Mouse (Mus musculus) embryonic facial prominence, embryonic 13.5 days (tissue): ENCODE results near the gene Acy3. TPM values are rescaled to one million over a fixed set of nuclear protein-coding genes. Genes with fewer than 3 reads are reported as not detected.
A peak's percentile ranks its signal among the peaks of the same experiment; 100 is the strongest.

Experiments
- ATAC-seq: fragments of 200-750 bp; cut with Nextera tagmentation; 2 replicates; pipeline ENCODE4 v1.8.0; 2017; ENCODE audit warnings: low read depth; ENCODE audit not compliant: insufficient number of reproducible peaks, insufficient read depth, low FRiP score, low TSS enrichment
- H3K27ac ChIP-seq: fragments of 300-500 bp; sonication (generic); 2 replicates; pipeline ENCODE4 v1.5.1; 2015; ENCODE audit warnings: moderate library complexity, mild to moderate bottlenecking, inconsistent platforms
- H3K27me3 ChIP-seq: fragments of 300-500 bp; sonication (generic); 2 replicates; pipeline ENCODE4 v1.6.1; 2015; ENCODE audit warnings: mild to moderate bottlenecking, inconsistent platforms
- H3K36me3 ChIP-seq: fragments of 300-500 bp; sonication (generic); 2 replicates; pipeline ENCODE4 v1.6.1; 2015; ENCODE audit warnings: mild to moderate bottlenecking, inconsistent platforms
- H3K4me1 ChIP-seq: fragments of 300-500 bp; sonication (generic); 2 replicates; pipeline ENCODE4 v1.6.1; 2015; ENCODE audit warnings: inconsistent platforms
- H3K4me2 ChIP-seq: fragments of 300-500 bp; sonication (generic); 2 replicates; pipeline ENCODE4 v1.6.1; 2015; ENCODE audit warnings: moderate library complexity, mild to moderate bottlenecking, inconsistent platforms
- H3K4me3 ChIP-seq: fragments of 300-500 bp; sonication (generic); 2 replicates; pipeline ENCODE4 v1.5.1; 2015; ENCODE audit warnings: mild to moderate bottlenecking, inconsistent platforms
- H3K9ac ChIP-seq: fragments of 300-500 bp; sonication (generic); 2 replicates; pipeline ENCODE4 v1.6.1; 2015; ENCODE audit warnings: mild to moderate bottlenecking, inconsistent platforms
- H3K9me3 ChIP-seq: fragments of 300-500 bp; sonication (generic); 2 replicates; pipeline ENCODE4 v1.6.1; 2016; ENCODE audit warnings: inconsistent platforms
- WGBS: fragments of 180-500 bp; shearing (Covaris S2); methylation state at CpG from one replicate; pipeline ENCODE4 v1.1.7; 2015; ENCODE audit warnings: mixed read lengths; 5-methylcytosine and 5-hydroxymethylcytosine counted together
- polyA plus RNA-seq: library from polyadenylated mRNA; unstranded; fragments of >200 nt; fragmentation: Nextera tagmentation; extraction: Ambion mirVana; gene quantifications from 2 replicates; pipeline ENCODE4 v1.2.1, GENCODE M21; 2015

Acy3 gene
- polyA plus RNA-seq, 1 experiment from 2014 or later: 3.7 TPM

DNA sequence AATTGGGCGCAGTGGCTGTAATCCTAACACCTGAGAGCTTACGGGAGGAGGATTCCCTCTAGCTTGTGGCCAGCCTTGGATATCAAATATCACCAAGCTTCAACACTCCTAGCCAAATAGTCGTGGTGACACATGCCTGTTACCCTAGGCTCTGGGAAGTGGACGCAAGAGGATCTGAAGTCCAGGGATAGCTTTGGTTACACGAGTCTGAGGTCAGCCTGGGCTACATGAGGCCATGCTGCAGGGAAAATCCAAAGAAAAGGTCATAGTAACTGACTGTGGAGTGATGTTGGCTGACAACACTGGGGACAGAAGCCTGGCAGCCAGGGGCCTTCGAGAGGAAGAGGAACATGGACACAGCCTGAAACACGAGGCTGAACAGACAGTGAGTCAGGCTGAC lies 9.7 kb downstream of the Acy3 start:
- 55% methylated on average over 7 of the region's 7 CpGs for WGBS
- Histone ChIP-seq H3K4me2 (no peak overlapping the region), H3K27me3 (no peaks in the 10 kb centered on the region), H3K4me1 (peaks cover 14% of the 10 kb centered on the region), H3K27ac (no peak overlapping the region), H3K9ac (no peak overlapping the region), H3K4me3 (no peak overlapping the region), H3K36me3 (no peaks in the 10 kb centered on the region), H3K9me3 (no peaks in the 10 kb centered on the region)
- ATAC-seq: no peak

- WGBS: 84% methylated on average over 8 of the region's 8 CpGs
- ATAC-seq: no peak
- Histone ChIP-seq H3K4me3 (no peak overlapping the region), H3K4me1 (peaks cover 20% of the 10 kb centered on the region), H3K27me3 (no peaks in the 10 kb centered on the region), H3K27ac (no peak overlapping the region), H3K4me2 (no peak overlapping the region), H3K36me3 (no peaks in the 10 kb centered on the region), H3K9ac (no peak overlapping the region), H3K9me3 (no peaks in the 10 kb centered on the region)
These were observed 10.4 kb downstream of the Acy3 start for GRCm38 (mm10) chr19:3996747-3997146.

DNA sequence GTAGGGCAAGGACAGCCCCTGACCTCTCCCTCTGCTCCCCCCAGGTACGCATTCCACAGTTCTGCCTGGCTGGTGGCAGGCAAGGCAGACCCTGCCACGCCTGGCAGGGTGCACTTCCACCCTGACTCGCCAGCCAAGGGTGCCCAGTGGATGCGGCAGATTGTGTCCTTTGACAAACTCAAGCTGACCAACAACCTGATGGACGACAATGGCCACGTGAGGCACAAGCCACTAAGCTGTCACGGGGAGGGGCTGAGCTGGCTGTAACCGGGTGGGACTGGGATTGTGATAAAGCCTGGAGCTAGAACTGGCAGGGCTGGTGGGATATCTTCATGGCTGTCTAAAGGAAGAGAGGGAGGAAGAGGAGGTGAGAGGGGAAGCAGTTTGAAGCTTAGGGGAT lies 10.9 kb downstream of the Acy3 start:
- H3K4me2 ChIP-seq: no peak overlapping the region
- WGBS: 61% methylated on average over 8 of the region's 8 CpGs

DNA sequence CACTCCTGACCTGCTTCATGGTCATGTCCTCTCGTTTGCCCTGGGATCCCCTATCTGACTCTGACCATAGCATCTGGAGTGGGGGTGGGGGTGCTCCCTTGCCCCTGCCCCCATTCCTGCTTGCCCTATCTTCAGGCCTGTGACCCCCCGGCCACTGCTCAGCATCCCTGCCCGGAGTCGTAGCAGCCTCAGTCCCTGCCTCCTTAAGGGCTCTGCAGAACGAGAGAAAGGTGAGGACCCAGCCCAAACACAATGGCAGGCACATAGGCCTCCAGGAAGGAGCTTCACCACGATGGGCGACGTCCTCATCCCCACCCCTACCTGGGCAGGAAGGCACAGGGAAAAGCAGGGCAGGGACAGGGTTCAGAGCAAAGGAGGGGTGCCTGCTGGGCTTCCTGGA lies 12.0 kb downstream of the Acy3 start:
- H3K4me3 ChIP-seq: no peak overlapping the region
- H3K4me2 ChIP-seq: no peak overlapping the region
- 76% methylated on average over 8 of the region's 8 CpGs for WGBS
- H3K4me1 ChIP-seq: peaks cover 22% of the 10 kb centered on the region
- no peaks in the 10 kb centered on the region for H3K9me3 ChIP-seq
- H3K36me3 ChIP-seq: no peaks in the 10 kb centered on the region
- no peak overlapping the region for H3K9ac ChIP-seq
- no peak for ATAC-seq
- no peaks in the 10 kb centered on the region for H3K27me3 ChIP-seq
- H3K27ac ChIP-seq: no peak overlapping the region

More for the DNA sequence above, 10.9 kb downstream of the Acy3 start:
- Histone ChIP-seq H3K27me3 (no peaks in the 10 kb centered on the region), H3K4me3 (no peak overlapping the region), H3K9ac (no peak overlapping the region), H3K36me3 (no peaks in the 10 kb centered on the region), H3K9me3 (no peaks in the 10 kb centered on the region), H3K27ac (no peak overlapping the region), H3K4me1 (peaks cover 22% of the 10 kb centered on the region)
- no peak for ATAC-seq

GRCm38 (mm10) chr19:3999121-3999730 lies 12.9 kb downstream of the Acy3 start:
- Histone ChIP-seq H3K4me3 (peak overlapping the region; percentile 76), H3K4me2 (peak overlapping the region; percentile 87), H3K4me1 (peaks cover 22% of the 10 kb centered on the region), H3K27ac (no peak overlapping the region), H3K9me3 (no peaks in the 10 kb centered on the region), H3K9ac (peak overlapping the region; percentile 95), H3K27me3 (no peaks in the 10 kb centered on the region), H3K36me3 (0 out of 2 replicates have a peak, but pooled peaks cover under 1% of the 10 kb centered on the region)
- WGBS: 83% methylated on average over 9 of the region's 9 CpGs
- no peak for ATAC-seq

GRCm38 (mm10) chr19:4000119-4000900 lies 13.9 kb downstream of the Acy3 start, which contains the start of the genes Nudt8 and Gm49405:
TSS of gene Nudt8 (plus strand) at chr19:4000580.
TSS of gene Gm49405 (plus strand) at chr19:4000626.
- peaks cover 22% of the 10 kb centered on the region for H3K4me1 ChIP-seq
- ATAC-seq: peak; percentile 86
- H3K27me3 ChIP-seq: no peaks in the 10 kb centered on the region
- peaks cover 11% of the 10 kb centered on the region for H3K36me3 ChIP-seq
- H3K9ac ChIP-seq: peak within 1 kb of the TSS; percentile 95
- H3K4me2 ChIP-seq: peak within 1 kb of the TSS; percentile 87
- under 1% methylated on average over 64 of the region's 64 CpGs for WGBS
- H3K27ac ChIP-seq: peak within 1 kb of the TSS; percentile 94
- peak within 1 kb of the TSS; percentile 76 for H3K4me3 ChIP-seq
- H3K9me3 ChIP-seq: no peaks in the 10 kb centered on the region

GRCm38 (mm10) chr19:4000949-4001525 lies 14.7 kb downstream of the Acy3 start:
- H3K9me3 ChIP-seq: no peaks in the 10 kb centered on the region
- WGBS: 13% methylated on average over 17 of the region's 17 CpGs
- no peaks in the 10 kb centered on the region for H3K27me3 ChIP-seq
- H3K4me1 ChIP-seq: peaks cover 20% of the 10 kb centered on the region
- H3K27ac ChIP-seq: peak overlapping the region; percentile 94
- H3K36me3 ChIP-seq: peaks cover 16% of the 10 kb centered on the region
- peak overlapping the region; percentile 87 for H3K4me2 ChIP-seq
- no peak for ATAC-seq
- peak overlapping the region; percentile 95 for H3K9ac ChIP-seq
- H3K4me3 ChIP-seq: peak overlapping the region; percentile 76

DNA sequence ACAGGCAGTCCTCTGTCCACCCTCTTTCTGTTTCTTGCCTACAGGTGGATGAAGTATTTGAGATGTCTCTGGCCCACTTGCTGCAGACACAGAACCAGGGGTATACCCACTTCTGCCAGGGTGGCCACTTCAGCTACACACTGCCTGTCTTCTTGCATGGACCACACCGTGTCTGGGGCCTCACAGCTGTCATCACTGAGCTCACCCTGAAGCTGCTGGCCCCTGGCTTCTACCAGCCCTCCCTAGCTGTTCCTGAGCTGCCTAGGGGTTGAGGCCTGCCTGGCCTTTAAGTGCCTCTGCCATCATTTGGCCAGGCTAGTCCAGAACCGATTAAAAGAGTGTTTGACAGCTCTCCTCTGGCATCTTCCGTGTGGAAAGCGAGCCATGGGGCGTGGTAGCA lies 15.4 kb downstream of the Acy3 start:
- Histone ChIP-seq H3K9me3 (no peaks in the 10 kb centered on the region), H3K4me2 (peak overlapping the region; percentile 87), H3K27me3 (no peaks in the 10 kb centered on the region), H3K4me3 (no peak overlapping the region), H3K4me1 (peaks cover 20% of the 10 kb centered on the region), H3K9ac (peak overlapping the region; percentile 95), H3K27ac (no peak overlapping the region), H3K36me3 (peaks cover 23% of the 10 kb centered on the region)
- no peak for ATAC-seq
- 87% methylated on average over 5 of the region's 5 CpGs for WGBS

DNA sequence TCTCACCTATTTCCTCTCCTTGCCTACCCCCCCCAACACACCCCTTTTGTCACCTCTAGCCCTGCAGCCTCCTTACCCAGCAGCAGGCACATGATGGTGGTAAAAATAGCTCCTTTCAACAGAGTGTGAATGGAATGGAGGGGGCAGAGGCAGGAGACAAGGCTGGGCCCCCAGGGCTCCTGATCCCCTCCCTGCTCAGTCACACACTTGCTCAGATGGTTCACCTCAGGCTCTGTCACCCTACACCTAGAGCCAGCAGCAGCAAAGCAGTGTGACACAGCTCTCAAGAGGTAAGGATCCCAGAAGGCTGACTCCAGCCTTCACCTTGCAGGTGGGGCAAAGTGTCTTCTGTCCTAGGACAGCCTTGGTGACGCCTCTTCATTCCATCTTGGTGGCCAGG lies 16.7 kb downstream of the Acy3 start, which contains the start of gene Doc2g:
Gene Doc2g, plus strand, starts transcription at position 202 of the 400 bp plus-strand sequence.
- ATAC-seq: no peak
- H3K4me3 ChIP-seq: no peak within 1 kb of the TSS
- H3K4me1 ChIP-seq: peaks cover 20% of the 10 kb centered on the region
- H3K27ac ChIP-seq: no peak within 1 kb of the TSS
- no peaks in the 10 kb centered on the region for H3K9me3 ChIP-seq
- 67% methylated on average over 1 of the region's 1 CpGs for WGBS
- no peak within 1 kb of the TSS for H3K4me2 ChIP-seq
- H3K36me3 ChIP-seq: peaks cover 37% of the 10 kb centered on the region
- no peaks in the 10 kb centered on the region for H3K27me3 ChIP-seq
- 0 out of 2 replicates have a peak within 1 kb of the TSS, but pooled peaks have one; percentile 16 for H3K9ac ChIP-seq

- WGBS: 79% methylated on average over 12 of the region's 12 CpGs
- no peak for ATAC-seq
These were observed 17.3 kb downstream of the Acy3 start for GRCm38 (mm10) chr19:4003641-4004040.

GRCm38 (mm10) chr19:4004331-4004730 lies 18.0 kb downstream of the Acy3 start:
- Histone ChIP-seq H3K27ac (no peak overlapping the region), H3K9ac (no peak overlapping the region), H3K27me3 (no peaks in the 10 kb centered on the region), H3K4me3 (no peak overlapping the region), H3K4me1 (peaks cover 17% of the 10 kb centered on the region), H3K9me3 (no peaks in the 10 kb centered on the region), H3K36me3 (peaks cover 49% of the 10 kb centered on the region), H3K4me2 (no peak overlapping the region)
- WGBS: 89% methylated on average over 15 of the region's 15 CpGs
- ATAC-seq: no peak

More at GRCm38 (mm10) chr19:4003641-4004040, 17.3 kb downstream of the Acy3 start:
- Histone ChIP-seq H3K27ac (no peak overlapping the region), H3K9ac (0 out of 2 replicates have a peak overlapping the region, but pooled peaks have one; percentile 16), H3K4me1 (peaks cover 20% of the 10 kb centered on the region), H3K9me3 (no peaks in the 10 kb centered on the region), H3K27me3 (no peaks in the 10 kb centered on the region), H3K4me3 (no peak overlapping the region), H3K4me2 (no peak overlapping the region), H3K36me3 (peaks cover 42% of the 10 kb centered on the region)
